Mouse (Mus musculus) limb, embryonic 10.5 days (tissue): ENCODE measurements at regions not wholly inside any gene's neighbourhood (a gene's known extent, or its start where the extent isn't known, plus 50 kb on each side); places are given as distances from the start of the nearest gene placed in this dataset.

ENCODE experiments used
- DNase-seq: peaks from one replicate; pipeline ENCODE4 v3.0.0-alpha.2; 2017; ENCODE audit warnings: low spot score
- H3K27ac ChIP-seq: fragments of 300-500 bp; sonication (generic); 2 replicates; pipeline ENCODE4 v1.5.1; 2016; ENCODE audit warnings: mild to moderate bottlenecking
- H3K27me3 ChIP-seq: fragments of 300-500 bp; sonication (generic); 2 replicates; pipeline ENCODE4 v1.6.1; 2016; ENCODE audit warnings: low read depth, mild to moderate bottlenecking; ENCODE audit not compliant: poor library complexity, severe bottlenecking
- H3K36me3 ChIP-seq: fragments of 300-500 bp; sonication (generic); 2 replicates; pipeline ENCODE4 v1.6.1; 2016; ENCODE audit warnings: mild to moderate bottlenecking, moderate library complexity
- H3K4me1 ChIP-seq: fragments of 300-500 bp; sonication (generic); 2 replicates; pipeline ENCODE4 v1.6.1; 2016
- H3K4me3 ChIP-seq: fragments of 300-500 bp; sonication (generic); 2 replicates; pipeline ENCODE4 v1.5.1; 2016; ENCODE audit warnings: mild to moderate bottlenecking, moderate library complexity
- H3K9me3 ChIP-seq: fragments of 300-500 bp; sonication (generic); replicated peaks from 2 replicates; pipeline ENCODE4 v1.6.1; 2016; ENCODE audit warnings: mild to moderate bottlenecking
- WGBS: fragments of 180-500 bp; shearing (Covaris S2); methylation state at CpG from one replicate; pipeline ENCODE4 v1.1.7; 2016; 5-methylcytosine and 5-hydroxymethylcytosine counted together

- Histone ChIP-seq H3K27me3 (no peaks in the 10 kb centered on the region), H3K4me1 (0 out of 2 replicates have a peak, but pooled peaks cover 3% of the 10 kb centered on the region), H3K36me3 (no peaks in the 10 kb centered on the region), H3K27ac (no peak overlapping the region), H3K4me3 (no peak overlapping the region), H3K9me3 (no peaks in the 10 kb centered on the region)
- DNase-seq: no peak
- WGBS: 72% methylated on average over 4 of the region's 4 CpGs
Observed at GRCm38 (mm10) chr10:98007037-98007436, 280.5 kb upstream of the C030005K15Rik start.

GRCm38 (mm10) chr10:98008355-98008754 is 281.8 kb upstream of the C030005K15Rik start:
- Histone ChIP-seq H3K36me3 (no peaks in the 10 kb centered on the region), H3K4me3 (no peak overlapping the region), H3K27ac (no peak overlapping the region), H3K4me1 (0 out of 2 replicates have a peak, but pooled peaks cover 3% of the 10 kb centered on the region), H3K9me3 (no peaks in the 10 kb centered on the region), H3K27me3 (no peaks in the 10 kb centered on the region)
- 31% methylated on average over 1 of the region's 1 CpGs for WGBS
- no peak for DNase-seq

GRCm38 (mm10) chr10:98012916-98013315 is 286.4 kb upstream of the C030005K15Rik start:
- no peak for DNase-seq
- no peaks in the 10 kb centered on the region for H3K9me3 ChIP-seq
- WGBS: 89% methylated on average over 2 of the region's 2 CpGs

GRCm38 (mm10) chr10:98014985-98015902 is 288.7 kb upstream of the C030005K15Rik start:
- DNase-seq: no peak
- H3K9me3 ChIP-seq: no peaks in the 10 kb centered on the region
- H3K27me3 ChIP-seq: no peaks in the 10 kb centered on the region
- H3K27ac ChIP-seq: no peak overlapping the region
- no peaks in the 10 kb centered on the region for H3K4me1 ChIP-seq
- H3K36me3 ChIP-seq: no peaks in the 10 kb centered on the region
- no peak overlapping the region for H3K4me3 ChIP-seq
- WGBS: 68% methylated on average over 10 of the region's 10 CpGs

More at GRCm38 (mm10) chr10:98012916-98013315, 286.4 kb upstream of the C030005K15Rik start:
- no peaks in the 10 kb centered on the region for H3K27me3 ChIP-seq
- H3K4me3 ChIP-seq: no peak overlapping the region
- H3K36me3 ChIP-seq: no peaks in the 10 kb centered on the region
- 0 out of 2 replicates have a peak, but pooled peaks cover 3% of the 10 kb centered on the region for H3K4me1 ChIP-seq
- no peak overlapping the region for H3K27ac ChIP-seq

- Histone ChIP-seq H3K36me3 (no peaks in the 10 kb centered on the region), H3K4me1 (no peaks in the 10 kb centered on the region), H3K27ac (no peak overlapping the region), H3K27me3 (no peaks in the 10 kb centered on the region), H3K9me3 (no peaks in the 10 kb centered on the region), H3K4me3 (no peak overlapping the region)
- DNase-seq: no peak
- 97% methylated on average over 2 of the region's 2 CpGs for WGBS
Observed at GRCm38 (mm10) chr10:98016596-98017304, 290.2 kb upstream of the C030005K15Rik start.

- Histone ChIP-seq H3K9me3 (no peaks in the 10 kb centered on the region), H3K4me3 (no peak overlapping the region), H3K36me3 (no peaks in the 10 kb centered on the region), H3K27ac (no peak overlapping the region), H3K27me3 (no peaks in the 10 kb centered on the region), H3K4me1 (peaks cover 9% of the 10 kb centered on the region)
- 68% methylated on average over 8 of the region's 8 CpGs for WGBS
- no peak for DNase-seq
Observed at GRCm38 (mm10) chr10:98029124-98029523, 302.6 kb upstream of the C030005K15Rik start.

- H3K27me3 ChIP-seq: no peaks in the 10 kb centered on the region
- peaks cover 9% of the 10 kb centered on the region for H3K4me1 ChIP-seq
- H3K27ac ChIP-seq: no peak overlapping the region
- no peaks in the 10 kb centered on the region for H3K9me3 ChIP-seq
- H3K36me3 ChIP-seq: no peaks in the 10 kb centered on the region
- no peak for DNase-seq
- no peak overlapping the region for H3K4me3 ChIP-seq
- WGBS: 46% methylated on average over 3 of the region's 3 CpGs
Observed at GRCm38 (mm10) chr10:98029621-98030020, 303.1 kb upstream of the C030005K15Rik start.

- H3K36me3 ChIP-seq: no peaks in the 10 kb centered on the region
- no peak overlapping the region for H3K27ac ChIP-seq
- H3K4me3 ChIP-seq: no peak overlapping the region
- no peaks in the 10 kb centered on the region for H3K9me3 ChIP-seq
- DNase-seq: no peak
- 98% methylated on average over 1 of the region's 1 CpGs for WGBS
- no peaks in the 10 kb centered on the region for H3K27me3 ChIP-seq
- H3K4me1 ChIP-seq: peaks cover 9% of the 10 kb centered on the region
Observed at GRCm38 (mm10) chr10:98032661-98033060, 306.1 kb upstream of the C030005K15Rik start.

- DNase-seq: no peak
- Histone ChIP-seq H3K4me1 (no peaks in the 10 kb centered on the region), H3K27ac (no peak overlapping the region), H3K9me3 (no peaks in the 10 kb centered on the region), H3K27me3 (no peaks in the 10 kb centered on the region), H3K4me3 (no peak overlapping the region), H3K36me3 (no peaks in the 10 kb centered on the region)
- 67% methylated on average over 4 of the region's 4 CpGs for WGBS
Observed at GRCm38 (mm10) chr10:98041766-98042165, 315.2 kb upstream of the C030005K15Rik start.

- DNase-seq: no peak
- Histone ChIP-seq H3K27ac (no peak overlapping the region), H3K27me3 (no peaks in the 10 kb centered on the region), H3K4me1 (no peaks in the 10 kb centered on the region), H3K4me3 (no peak overlapping the region), H3K36me3 (no peaks in the 10 kb centered on the region), H3K9me3 (no peaks in the 10 kb centered on the region)
- WGBS: 89% methylated on average over 2 of the region's 2 CpGs
Observed at GRCm38 (mm10) chr10:98043873-98044272, 317.3 kb upstream of the C030005K15Rik start.

GRCm38 (mm10) chr10:98044579-98044978 is 318.0 kb upstream of the C030005K15Rik start:
- no peaks in the 10 kb centered on the region for H3K27me3 ChIP-seq
- H3K36me3 ChIP-seq: no peaks in the 10 kb centered on the region
- no peak for DNase-seq

GRCm38 (mm10) chr10:98073432-98073831 is 346.9 kb upstream of the C030005K15Rik start:
- Histone ChIP-seq H3K4me1 (no peaks in the 10 kb centered on the region), H3K36me3 (no peaks in the 10 kb centered on the region), H3K4me3 (no peak overlapping the region), H3K9me3 (no peaks in the 10 kb centered on the region), H3K27ac (no peak overlapping the region), H3K27me3 (no peaks in the 10 kb centered on the region)
- WGBS: 94% methylated on average over 2 of the region's 2 CpGs
- no peak for DNase-seq

More at GRCm38 (mm10) chr10:98044579-98044978, 318.0 kb upstream of the C030005K15Rik start:
- Histone ChIP-seq H3K4me3 (no peak overlapping the region), H3K4me1 (no peaks in the 10 kb centered on the region), H3K27ac (no peak overlapping the region), H3K9me3 (no peaks in the 10 kb centered on the region)

GRCm38 (mm10) chr10:98084881-98085280 is 358.3 kb upstream of the C030005K15Rik start:
- Histone ChIP-seq H3K27ac (no peak overlapping the region), H3K4me1 (no peaks in the 10 kb centered on the region), H3K4me3 (no peak overlapping the region), H3K27me3 (no peaks in the 10 kb centered on the region), H3K9me3 (no peaks in the 10 kb centered on the region), H3K36me3 (no peaks in the 10 kb centered on the region)
- 74% methylated on average over 2 of the region's 2 CpGs for WGBS
- DNase-seq: no peak
